Mouse (Mus musculus): ENCODE results near the gene Tmem163.

Tmem163 gene

DNA sequence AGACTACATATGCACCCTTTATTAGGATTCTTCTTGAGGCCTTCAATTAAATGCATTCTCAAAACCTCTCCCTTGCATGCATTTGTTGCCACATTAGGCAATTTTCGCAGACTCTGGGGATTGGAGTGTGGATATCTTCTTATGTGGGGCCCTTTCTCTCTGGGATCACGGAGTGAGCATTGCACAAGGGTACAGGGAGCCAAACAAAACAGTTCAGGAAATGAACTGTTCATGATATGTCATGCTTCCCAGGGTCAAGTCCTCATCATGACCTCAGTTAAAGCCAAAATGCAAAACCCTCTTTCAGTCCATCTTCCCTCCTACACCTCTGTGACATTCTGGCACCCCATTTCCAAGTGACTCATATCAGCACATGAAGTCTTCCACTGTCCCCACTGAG, 27.8 kb downstream of the Tmem163 start:
- DNase-seq (ENCODE audit: low spot score in 2 of 2), result no peak

GRCm38 (mm10) chr1:127642976-127643769, 36.2 kb downstream of the Tmem163 start:
- DNase-seq (ENCODE audit: low spot score in 2 of 2), result no peak

- DNase-seq (ENCODE audit: low spot score in 2 of 2), result no peak
Observed at GRCm38 (mm10) chr1:127637917-127638316, 41.4 kb downstream of the Tmem163 start.

- DNase-seq (ENCODE audit: low spot score in 2 of 2), result no peak
Observed at GRCm38 (mm10) chr1:127627151-127627550, 52.2 kb downstream of the Tmem163 start.

- DNase-seq (ENCODE audit: low spot score in 2 of 2), result no peak
Observed at GRCm38 (mm10) chr1:127625577-127626362, 53.6 kb downstream of the Tmem163 start.

- no peak for DNase-seq (ENCODE audit: low spot score in 2 of 2)
Observed at GRCm38 (mm10) chr1:127622349-127622748, 57.0 kb downstream of the Tmem163 start.

- DNase-seq (ENCODE audit: low spot score in 2 of 2), result no peak
Observed at GRCm38 (mm10) chr1:127619036-127619435, 60.3 kb downstream of the Tmem163 start.

DNA sequence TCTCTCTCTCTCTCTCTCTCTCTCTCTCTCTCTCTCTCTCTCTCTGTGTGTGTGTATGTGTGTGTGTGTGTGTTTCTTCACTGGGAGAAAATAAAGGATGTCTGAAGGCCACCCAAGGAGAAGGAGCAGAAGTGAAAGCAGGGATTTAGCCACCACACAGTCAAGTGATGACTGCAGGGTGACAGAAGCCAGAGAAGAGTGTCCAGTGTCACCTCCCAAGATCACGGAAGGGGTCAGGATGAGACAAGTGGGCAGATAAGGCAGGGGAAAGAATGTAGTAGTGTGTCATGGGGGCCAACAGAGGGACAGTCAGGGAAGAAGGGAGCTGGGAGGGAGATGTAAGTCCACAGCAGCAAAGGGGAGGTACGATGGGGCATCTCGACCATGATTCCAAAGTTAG, 69.0 kb downstream of the Tmem163 start:
- DNase-seq (ENCODE audit: low spot score in 2 of 2), result no peak

- DNase-seq (ENCODE audit: low spot score in 2 of 2), result no peak
Observed at GRCm38 (mm10) chr1:127609814-127610213, 69.5 kb downstream of the Tmem163 start.

DNA sequence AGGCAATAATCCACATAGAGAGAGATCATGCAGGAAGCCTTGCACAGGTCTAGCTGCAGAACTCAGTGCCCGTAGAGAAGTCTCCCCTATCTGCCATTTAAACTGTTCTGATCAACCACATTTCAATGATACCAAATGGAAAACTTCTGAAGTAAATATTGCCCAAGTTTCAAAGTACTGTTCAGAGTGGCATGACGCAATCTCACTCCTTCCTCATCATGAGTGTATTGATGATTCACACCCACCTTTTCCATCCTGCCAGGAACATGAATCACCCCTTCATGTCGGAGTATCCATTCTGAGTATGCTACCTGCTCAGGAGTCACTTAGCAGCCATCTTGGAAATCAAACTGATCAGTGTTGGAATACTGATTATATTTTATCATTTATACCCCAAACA, 71.0 kb downstream of the Tmem163 start:
- DNase-seq (ENCODE audit: low spot score in 2 of 2), result no peak

DNA sequence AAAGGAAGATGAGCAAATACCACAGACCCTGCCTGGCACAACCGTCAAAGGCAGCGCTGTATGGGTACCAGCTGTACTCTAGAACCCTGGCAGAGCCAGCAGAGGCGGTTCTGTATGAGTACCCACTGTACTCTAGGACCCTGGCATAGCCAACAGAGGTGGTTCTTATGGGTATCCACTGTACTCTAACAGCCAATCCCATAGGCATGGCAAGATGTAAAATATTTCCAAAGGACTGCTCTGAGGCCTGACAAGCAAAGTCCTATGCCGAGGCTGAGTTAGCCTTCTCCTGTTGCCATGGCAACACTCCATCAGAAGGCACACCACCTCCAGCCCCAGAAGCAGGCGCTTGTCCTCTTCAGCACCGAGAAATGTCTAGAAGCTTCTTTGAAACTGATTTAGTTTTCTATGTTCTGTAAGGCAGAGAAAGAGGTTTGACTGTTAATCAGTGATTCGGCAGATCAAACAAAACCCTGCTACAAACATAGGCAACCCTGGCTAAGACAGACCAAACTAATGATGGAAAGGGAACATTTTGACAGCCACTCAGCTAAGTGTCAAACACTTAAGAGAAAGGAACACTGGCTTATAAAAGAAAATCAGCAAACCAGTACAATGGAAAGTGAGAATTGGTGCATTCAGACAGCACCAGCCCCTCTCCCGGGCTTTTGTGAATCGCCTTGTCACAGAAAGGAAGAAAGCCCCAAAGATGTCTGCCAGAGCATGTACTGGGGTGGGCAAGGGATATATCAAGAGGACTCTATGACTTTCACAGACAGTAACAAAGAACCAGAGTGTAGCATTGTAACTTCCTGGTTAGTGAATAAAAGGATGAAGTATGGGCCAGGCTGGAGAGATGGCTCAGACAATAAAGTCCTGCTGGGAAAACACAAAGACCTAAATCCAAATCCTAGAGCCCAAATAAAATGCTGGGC, 75.4 kb downstream of the Tmem163 start:
- DNase-seq (ENCODE audit: low spot score in 2 of 2), result no peak

- DNase-seq (ENCODE audit: low spot score in 2 of 2), result no peak
Observed at GRCm38 (mm10) chr1:127596143-127596542, 83.2 kb downstream of the Tmem163 start.

GRCm38 (mm10) chr1:127595735-127596134, 83.6 kb downstream of the Tmem163 start:
- no peak for DNase-seq (ENCODE audit: low spot score in 2 of 2)

DNA sequence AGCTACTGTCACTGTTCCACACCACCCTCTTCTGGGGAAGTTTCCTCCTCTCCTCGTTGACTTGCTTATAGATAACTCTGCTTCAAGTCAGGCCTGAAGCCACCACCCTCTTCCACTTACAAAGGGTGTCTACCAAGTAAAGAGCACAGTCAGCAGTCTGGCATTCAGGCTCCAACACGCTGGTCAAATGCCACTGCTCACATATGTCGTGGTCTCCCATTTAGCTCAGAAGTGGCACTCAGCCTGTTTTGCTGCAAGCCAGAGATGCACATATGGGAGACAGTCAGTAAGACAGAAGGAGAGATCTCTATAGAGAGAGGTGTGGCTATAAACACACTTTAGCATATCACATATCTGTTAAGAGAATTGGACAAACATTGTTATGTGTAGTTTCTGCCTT, 89.8 kb downstream of the Tmem163 start:
- no peak for DNase-seq (ENCODE audit: low spot score in 2 of 2)

GRCm38 (mm10) chr1:127587071-127587470, 92.3 kb downstream of the Tmem163 start:
- no peak for DNase-seq (ENCODE audit: low spot score in 2 of 2)

- no peak for DNase-seq (ENCODE audit: low spot score in 2 of 2)
Observed at GRCm38 (mm10) chr1:127586156-127586555, 93.2 kb downstream of the Tmem163 start.

DNA sequence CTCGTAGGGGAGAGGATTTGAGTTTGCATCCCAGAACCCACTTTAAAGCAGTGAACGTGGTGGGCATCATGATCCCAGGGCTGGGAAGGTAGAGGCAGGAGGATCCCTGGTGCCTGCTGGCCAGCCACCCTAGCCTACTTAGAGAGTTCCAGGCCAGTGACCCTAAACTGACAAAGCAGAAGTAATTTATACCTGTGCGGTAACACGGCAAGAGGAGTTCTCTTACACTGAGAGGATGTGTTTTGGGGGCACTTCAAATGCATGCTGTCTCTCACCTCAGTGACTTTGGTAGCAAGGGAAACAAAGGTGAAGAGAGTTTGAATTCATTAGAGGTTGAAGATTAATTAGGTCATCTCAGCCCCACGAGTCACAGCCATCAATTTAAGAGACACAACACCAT, 101.4 kb downstream of the Tmem163 start:
- no peak for DNase-seq (ENCODE audit: low spot score in 2 of 2)

- DNase-seq (ENCODE audit: low spot score in 2 of 2), result no peak
Observed at GRCm38 (mm10) chr1:127577083-127577482, 102.3 kb downstream of the Tmem163 start.

DNA sequence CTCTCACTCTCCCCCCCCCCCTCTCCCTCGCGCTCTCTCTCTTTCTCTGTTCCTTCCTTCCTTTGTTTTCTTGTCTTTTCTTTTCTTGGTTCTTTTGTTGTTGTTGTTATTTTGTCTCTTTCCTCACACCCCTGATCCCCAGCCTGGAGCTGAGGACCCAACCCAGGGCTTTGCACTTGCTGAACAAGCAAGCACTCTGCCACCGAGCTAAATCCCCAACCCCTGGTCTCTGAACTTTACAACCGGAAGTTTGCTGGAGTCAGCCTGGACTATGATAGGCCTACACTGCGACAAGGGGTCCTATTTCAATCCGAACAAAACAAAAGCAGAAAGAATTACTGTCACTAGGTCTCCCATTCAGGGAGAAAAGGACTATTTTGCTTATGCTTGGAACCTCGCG, 102.8 kb downstream of the Tmem163 start:
- DNase-seq (ENCODE audit: low spot score in 2 of 2), result no peak

DNA sequence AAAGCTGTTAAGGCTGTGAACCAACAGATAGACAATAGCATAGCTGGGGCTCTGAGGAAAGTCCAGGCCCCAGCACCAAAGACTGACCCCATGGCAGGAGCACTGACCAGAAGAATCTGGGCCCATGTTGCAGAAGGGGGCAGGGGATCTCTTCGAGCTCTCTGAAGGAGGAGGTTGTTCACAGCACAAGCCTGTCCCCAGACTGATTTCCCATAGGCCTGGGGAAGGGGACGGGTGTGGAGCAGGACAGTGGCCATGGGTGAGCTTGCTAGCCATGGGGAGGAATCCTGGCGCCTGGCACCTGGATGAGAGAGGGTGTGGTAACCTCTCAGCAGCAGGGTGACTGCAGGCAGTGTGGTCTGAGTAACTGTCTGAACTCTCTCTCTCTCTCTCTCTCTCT, 103.2 kb downstream of the Tmem163 start:
- no peak for DNase-seq (ENCODE audit: low spot score in 2 of 2)

- no peak for DNase-seq (ENCODE audit: low spot score in 2 of 2)
Observed at GRCm38 (mm10) chr1:127575692-127576091, 103.7 kb downstream of the Tmem163 start.

DNA sequence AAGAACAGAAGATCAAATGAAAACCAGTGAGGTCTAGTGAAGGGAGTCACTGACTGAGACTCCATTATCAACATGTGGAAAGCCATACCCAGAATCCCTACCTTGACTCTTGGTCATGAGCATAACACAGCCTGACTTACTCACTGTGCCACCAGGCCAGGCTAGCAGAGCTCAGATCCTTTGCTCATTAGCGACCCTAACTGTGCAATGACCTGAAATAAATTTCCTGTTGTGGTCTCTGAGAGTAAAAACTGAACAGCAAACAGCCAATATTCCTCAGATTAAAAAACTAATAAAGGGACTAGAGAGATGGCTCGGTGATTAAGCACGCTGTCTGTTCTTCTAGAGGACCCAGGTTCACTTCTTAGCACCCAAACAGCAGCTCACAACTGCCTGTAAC, 106.2 kb downstream of the Tmem163 start:
- DNase-seq (ENCODE audit: low spot score in 2 of 2), result no peak

All from urinary bladder, postnatal 36 days (tissue).